Mouse (Mus musculus) urinary bladder, postnatal 14 days (tissue): ENCODE results near the gene Mta3.

Source experiments
- DNase-seq: peaks from one replicate; pipeline ENCODE4 v3.0.0; 2021; ENCODE audit warnings: low spot score

Mta3 gene

GRCm38 (mm10) chr17:83706116-83706593, at the start of gene Mta3:
Gene Mta3 (plus strand): TSS chr17:83706163.
- peak; percentile 71 for DNase-seq

GRCm38 (mm10) chr17:83657375-83657774, 48.6 kb upstream of the Mta3 start:
- DNase-seq = no peak

- no peak for DNase-seq
Measured at GRCm38 (mm10) chr17:83658943-83659342, 47.0 kb upstream of the Mta3 start.

GRCm38 (mm10) chr17:83664761-83665160, 41.2 kb upstream of the Mta3 start:
- DNase-seq = no peak

GRCm38 (mm10) chr17:83666597-83667287, 39.2 kb upstream of the Mta3 start:
- DNase-seq = peak; percentile 7

DNA sequence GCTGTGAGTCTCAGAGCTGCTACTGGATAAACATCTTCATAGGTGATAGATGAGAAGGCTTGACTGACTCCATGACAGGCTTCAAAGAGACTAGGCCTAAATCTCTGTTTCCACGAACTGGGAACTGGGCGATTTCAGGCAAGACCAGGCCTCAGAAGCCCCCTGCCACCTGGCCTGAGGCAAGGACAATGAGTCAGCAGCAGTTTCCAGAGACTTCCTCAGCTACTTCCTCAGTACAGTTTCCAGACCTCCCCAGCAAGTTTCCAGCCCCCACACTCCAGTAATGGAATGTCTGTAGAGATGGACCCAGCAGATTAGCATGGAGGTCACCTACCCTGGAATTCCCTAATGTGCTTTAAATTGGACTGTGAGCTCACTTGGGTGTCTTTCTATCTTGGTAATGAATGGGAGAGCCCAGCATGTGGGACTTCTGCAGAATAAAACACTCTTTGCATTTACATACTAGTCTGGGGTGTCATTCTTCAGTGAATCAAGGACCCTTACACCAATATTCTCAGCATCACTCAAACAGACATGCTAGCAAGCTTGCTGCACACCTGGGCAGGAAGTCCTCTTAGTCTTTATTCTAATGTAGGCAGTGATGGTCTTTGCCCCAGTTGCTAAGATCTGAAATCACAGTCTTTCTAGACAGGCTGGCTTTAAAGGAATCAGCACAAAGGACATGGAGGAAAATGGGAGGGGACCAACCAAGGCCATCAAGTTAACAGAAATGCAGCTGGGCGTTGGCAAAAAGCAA, 37.9 kb upstream of the Mta3 start:
- no peak for DNase-seq

GRCm38 (mm10) chr17:83672685-83673084, 33.3 kb upstream of the Mta3 start:
- DNase-seq = no peak

GRCm38 (mm10) chr17:83677370-83677769, 28.6 kb upstream of the Mta3 start:
- no peak for DNase-seq

DNA sequence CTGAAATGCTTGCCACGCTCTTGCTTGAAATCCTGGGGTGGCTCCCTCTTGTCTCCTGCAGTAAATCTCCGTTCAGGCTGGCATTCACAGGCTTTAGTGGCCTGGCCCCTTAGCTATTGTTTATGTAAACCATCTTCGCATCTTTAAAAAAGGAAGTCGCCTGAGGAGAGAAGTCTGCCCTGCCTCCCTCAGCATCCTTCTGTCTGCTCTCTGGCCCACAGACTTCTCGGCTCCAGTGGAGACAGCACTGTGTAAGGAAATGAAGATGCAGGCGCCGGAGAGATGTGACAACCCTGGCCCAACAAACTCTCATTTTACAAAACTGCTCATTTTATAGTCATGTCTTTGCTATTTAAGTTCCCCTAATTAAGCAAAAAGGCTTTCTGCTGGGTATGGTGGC, 24.0 kb upstream of the Mta3 start:
- DNase-seq = no peak

DNA sequence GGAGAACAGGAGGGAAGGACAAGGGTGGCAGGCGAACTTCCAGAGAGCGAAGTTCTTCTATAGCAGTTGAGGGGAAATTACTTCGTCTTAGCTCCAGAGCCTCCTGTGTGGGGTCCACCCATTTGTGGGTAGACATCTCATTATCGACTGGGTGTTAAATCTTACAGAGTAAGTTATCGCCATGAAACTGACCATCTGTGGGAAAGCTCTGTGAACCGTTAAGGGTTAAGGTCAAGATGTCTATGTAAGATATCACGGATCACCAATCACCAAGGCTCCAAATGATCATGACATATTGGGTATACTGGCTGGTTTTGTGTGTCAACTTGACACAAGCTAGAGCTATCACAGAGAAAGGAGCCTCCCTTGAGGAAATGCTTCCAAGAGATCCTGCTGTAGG, 21.5 kb upstream of the Mta3 start:
- no peak for DNase-seq

- no peak for DNase-seq
Measured at GRCm38 (mm10) chr17:83690418-83690817, 15.5 kb upstream of the Mta3 start.

- no peak for DNase-seq
Measured at GRCm38 (mm10) chr17:83691379-83691778, 14.6 kb upstream of the Mta3 start.

GRCm38 (mm10) chr17:83693941-83694340, 12.0 kb upstream of the Mta3 start:
- DNase-seq = no peak

- DNase-seq = no peak
Measured at GRCm38 (mm10) chr17:83695785-83696184, 10.2 kb upstream of the Mta3 start.

DNA sequence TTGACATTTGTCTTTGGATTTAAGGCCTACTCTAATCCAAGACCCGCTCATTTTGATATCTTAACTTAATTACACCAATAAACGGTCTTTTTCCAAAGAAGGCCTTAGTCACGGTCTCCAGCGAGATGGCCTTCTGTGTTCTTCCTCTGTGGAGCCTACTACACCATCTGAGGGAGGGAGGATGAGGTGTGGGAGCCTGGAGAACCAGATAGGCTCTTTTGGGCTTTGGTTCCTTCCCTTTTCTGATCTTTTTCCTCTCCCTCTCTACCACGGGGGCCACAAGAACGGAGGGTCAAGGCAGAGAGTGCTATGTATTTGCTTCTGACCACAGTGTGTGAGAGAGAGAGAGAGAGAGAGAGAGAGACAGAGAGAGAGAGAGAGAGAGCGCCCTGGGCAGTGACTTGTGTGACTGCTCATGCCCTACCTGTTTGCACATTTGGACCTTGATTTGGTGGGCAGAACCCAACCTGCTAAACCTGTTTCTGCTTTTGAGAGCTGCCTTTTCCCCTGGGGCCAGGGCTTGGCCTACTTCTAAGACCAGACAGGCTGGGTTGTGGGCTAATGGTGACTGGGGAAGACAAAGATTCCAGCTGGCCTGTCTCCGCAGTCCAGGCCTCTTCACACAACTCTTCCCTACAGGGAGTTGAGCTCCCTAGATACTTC, 6.8 kb upstream of the Mta3 start:
- peak; percentile 71 for DNase-seq

GRCm38 (mm10) chr17:83700125-83700524, 5.8 kb upstream of the Mta3 start:
- no peak for DNase-seq

- DNase-seq = peak; percentile 21
Measured at GRCm38 (mm10) chr17:83704469-83704868, 1.5 kb upstream of the Mta3 start.

- DNase-seq = peak; percentile 52
Measured at GRCm38 (mm10) chr17:83705352-83706115, 429 bp upstream of the Mta3 start.

- peak; percentile 35 for DNase-seq
Measured at GRCm38 (mm10) chr17:83706594-83707126, 697 bp downstream of the Mta3 start.

DNA sequence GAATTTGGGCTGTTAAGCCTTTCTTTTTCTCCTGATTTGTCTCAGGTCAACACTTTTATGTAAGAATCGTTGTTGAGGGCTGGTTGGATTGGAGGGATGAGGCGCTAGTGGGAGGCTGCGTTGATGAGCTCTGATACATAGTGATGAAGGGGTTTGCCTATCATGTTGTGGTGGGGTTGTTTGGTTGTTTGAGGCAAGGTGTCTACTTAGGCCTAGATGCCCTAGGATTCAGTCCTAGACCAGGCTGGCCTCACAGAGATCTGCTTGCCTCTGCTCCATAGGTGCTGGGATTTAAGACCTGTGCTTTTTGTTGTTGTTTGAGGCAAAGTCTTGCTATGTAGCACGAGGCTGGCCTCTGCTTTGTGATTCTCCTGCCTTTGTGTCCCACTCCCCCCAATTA, 1.4 kb downstream of the Mta3 start:
- no peak for DNase-seq

- DNase-seq = no peak
Measured at GRCm38 (mm10) chr17:83707846-83708245, 1.9 kb downstream of the Mta3 start.

- DNase-seq = no peak
Measured at GRCm38 (mm10) chr17:83708256-83708655, 2.3 kb downstream of the Mta3 start.
